Mouse (Mus musculus) brain, embryonic 14.5 days (tissue): ENCODE data around the gene Gzf1. TPM values are rescaled to one million over a fixed set of nuclear protein-coding genes. Genes with fewer than 3 reads are reported as not detected.
A peak's percentile ranks its signal among the peaks of the same experiment; 100 is the strongest.

Experiments
- DNase-seq: peaks from one replicate; pipeline ENCODE4 v3.0.0-alpha.2; 2011; ENCODE audit warnings: low read depth
- CTCF ChIP-seq: fragments of 200-500 bp; IDR thresholded peaks from 2 replicates; pipeline ENCODE4 v1.5.1; 2012; ENCODE audit warnings: inconsistent platforms, mild to moderate bottlenecking, moderate library complexity, borderline replicate concordance; ENCODE audit not compliant: insufficient read depth, insufficient read length; ENCODE audit errors: extremely low read depth
- POLR2A ChIP-seq: fragments of 200-500 bp; IDR thresholded peaks from 2 replicates; pipeline ENCODE4 v1.6.1; 2012; ENCODE audit warnings: mild to moderate bottlenecking, inconsistent platforms, borderline replicate concordance; ENCODE audit not compliant: poor library complexity, insufficient read depth, insufficient read length, severe bottlenecking; ENCODE audit errors: extremely low read depth
- polyA plus RNA-seq: library from polyadenylated mRNA; depleted of rRNA; stranded (reverse); fragments of >200 nt; gene quantifications from 2 replicates; pipeline ENCODE4 v1.2.3, GENCODE M21; 2012

Gzf1 gene
- polyA plus RNA-seq, 1 experiment: 15.0 TPM

DNA sequence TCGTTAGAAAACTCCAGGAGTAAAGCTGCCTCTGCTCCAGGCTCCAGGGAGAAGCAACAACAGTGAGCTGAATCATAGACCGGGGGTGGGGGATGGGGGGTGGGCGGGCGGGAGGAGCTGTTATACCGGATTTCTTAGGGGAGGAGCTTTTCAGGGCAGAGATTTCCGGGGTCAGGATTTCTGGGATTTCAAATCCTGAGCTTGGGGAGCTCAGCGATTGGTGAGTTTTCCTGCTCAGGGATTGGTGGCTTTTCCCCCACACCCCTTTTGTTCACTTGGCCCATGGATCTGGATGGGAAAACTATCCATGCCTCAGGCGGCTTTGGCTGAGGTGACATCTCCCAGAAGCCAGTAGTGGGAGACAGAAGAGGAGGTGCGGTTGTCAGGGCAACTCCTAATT, 1.5 kb upstream of the Gzf1 start:
- peak; percentile 94 for DNase-seq
- TF ChIP-seq POLR2A (no peak), CTCF (no peak)

DNA sequence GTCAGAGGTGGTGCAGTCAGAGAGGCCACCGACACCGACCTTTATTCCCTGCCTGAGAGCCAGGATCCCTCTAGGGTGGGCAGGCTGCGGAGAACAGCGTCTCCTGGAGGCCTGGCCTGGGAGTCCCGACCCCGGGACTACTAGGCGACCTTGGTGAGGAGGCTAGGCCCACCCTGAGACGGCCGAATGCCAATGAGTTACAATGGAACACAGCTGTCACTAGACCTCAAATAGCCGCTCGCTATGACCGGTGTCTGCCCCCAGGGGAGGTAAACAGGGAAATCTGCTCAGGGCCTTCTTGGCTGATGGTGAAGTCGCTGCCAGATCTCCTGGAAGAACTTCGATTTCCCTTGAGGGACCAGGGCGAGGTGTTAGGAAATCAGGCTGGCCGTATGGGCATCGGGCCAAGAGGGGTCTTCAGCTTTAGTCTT, 653 bp downstream of the Gzf1 start:
- peak; percentile 59 for DNase-seq
- peak; percentile 55; the same call in 1 of the 2 replicates for TF ChIP-seq CTCF
- TF ChIP-seq POLR2A: no peak

DNA sequence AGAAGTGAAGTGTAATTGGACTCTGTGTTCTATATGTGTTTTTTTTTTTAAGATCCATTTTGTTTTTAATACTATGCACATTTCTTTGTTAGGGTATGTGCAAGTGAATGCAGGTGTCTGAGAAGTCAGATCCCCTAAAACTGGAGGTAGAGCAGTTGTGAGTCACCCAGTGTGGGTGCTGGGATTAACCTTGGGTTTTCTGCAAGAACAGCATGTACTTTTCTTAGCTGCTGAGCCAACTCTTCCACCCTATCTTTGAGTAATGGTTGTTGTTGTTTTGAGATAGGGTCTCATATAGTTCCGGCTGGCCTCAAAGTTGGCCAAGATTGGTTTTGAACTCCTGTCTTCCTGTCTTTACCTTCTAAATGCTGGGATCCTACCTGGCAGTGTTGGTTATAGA, 2.2 kb downstream of the Gzf1 start:
- TF ChIP-seq CTCF (no peak), POLR2A (no peak)
- DNase-seq: no peak

DNA sequence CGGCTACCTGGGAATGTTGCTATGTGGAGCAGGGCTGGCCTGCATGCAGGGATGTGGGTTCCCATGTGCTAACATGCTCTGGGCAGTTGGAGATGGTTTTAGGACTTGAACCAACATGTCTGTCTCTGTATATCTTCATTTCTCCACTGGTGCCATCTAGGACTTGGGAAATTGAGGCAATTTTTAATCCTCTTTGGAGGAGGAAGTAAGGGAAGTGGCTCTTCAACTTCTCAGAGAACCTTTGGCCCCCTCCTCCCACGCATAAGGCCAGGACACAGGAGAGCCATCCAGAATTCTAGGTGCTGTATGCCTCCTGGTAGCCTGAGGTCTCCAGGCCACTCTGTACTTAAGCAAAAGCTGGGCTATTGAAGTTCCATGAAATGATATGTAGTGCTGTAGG, 4.1 kb downstream of the Gzf1 start:
- no peak for TF ChIP-seq CTCF
- no peak for TF ChIP-seq POLR2A
- DNase-seq: no peak

GRCm38 (mm10) chr2:148685709-148686108, 4.9 kb downstream of the Gzf1 start:
- TF ChIP-seq CTCF (no peak), POLR2A (no peak)
- no peak for DNase-seq

DNA sequence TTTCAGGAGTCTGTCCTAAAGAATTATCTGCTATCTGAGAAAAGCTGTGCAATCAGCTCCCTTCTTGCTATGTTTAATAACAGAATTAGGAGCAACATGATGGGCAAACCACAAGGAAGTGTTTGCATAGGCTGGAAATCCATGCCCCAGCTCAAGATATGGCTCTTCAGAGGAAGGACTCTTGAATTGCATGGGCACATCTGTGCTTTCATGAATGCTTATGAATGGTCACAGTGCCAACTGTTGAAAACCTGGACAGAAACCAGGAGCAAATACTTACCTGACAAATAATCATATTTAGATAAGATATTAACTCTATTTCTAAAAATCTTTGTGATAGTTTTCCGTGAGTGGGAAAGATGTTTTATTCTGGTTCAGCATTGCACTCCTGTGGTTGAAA, 6.0 kb downstream of the Gzf1 start:
- DNase-seq: no peak
- TF ChIP-seq POLR2A: no peak
- no peak for TF ChIP-seq CTCF

GRCm38 (mm10) chr2:148687971-148688370, 7.1 kb downstream of the Gzf1 start:
- TF ChIP-seq POLR2A (no peak), CTCF (no peak)
- no peak for DNase-seq

- TF ChIP-seq CTCF: no peak
- no peak for TF ChIP-seq POLR2A
These were observed 8.8 kb downstream of the Gzf1 start for GRCm38 (mm10) chr2:148689444-148690140.

DNA sequence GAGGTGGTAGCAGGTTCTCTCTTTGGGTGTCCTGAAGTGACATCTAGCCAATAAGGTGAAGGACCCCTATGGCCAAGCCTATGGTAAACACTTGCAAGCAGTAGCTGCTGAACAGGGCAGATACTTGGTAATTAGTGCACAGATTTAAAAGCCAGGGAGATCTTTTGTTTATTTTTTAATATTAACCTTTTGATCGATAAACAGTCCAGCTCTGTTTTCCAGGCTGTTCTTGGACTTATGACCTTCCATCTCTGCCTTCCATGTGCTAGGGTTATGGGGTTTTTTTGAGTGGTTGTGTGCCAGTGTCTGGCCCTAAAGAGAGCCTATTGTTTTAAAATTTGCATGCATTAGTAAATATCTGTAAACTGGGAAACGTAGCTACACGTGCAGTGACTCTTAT, 9.5 kb downstream of the Gzf1 start:
- no peak for TF ChIP-seq CTCF
- TF ChIP-seq POLR2A: no peak
- DNase-seq: no peak

More at GRCm38 (mm10) chr2:148689444-148690140, 8.8 kb downstream of the Gzf1 start:
- no peak for DNase-seq

DNA sequence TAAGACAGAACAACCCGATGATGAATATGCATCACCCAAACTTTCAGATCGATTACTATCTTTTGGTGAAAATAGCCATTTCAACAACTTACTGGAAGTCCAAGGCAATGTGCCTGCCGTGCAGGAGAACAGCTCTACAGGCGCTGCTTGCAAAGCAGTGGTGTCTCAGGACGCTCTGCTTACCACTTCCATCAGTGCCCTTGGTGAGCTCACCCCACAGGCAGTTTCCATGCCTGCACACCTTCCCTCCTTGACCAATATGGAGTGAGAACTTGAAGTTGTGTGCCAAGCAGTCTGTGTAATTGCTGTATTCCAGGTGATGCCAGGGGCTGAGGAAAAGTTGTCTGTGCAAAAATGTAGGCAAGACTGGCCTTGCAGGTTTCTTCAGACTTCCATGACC, 10.0 kb downstream of the Gzf1 start:
- DNase-seq: no peak
- TF ChIP-seq POLR2A: no peak
- TF ChIP-seq CTCF: no peak

DNA sequence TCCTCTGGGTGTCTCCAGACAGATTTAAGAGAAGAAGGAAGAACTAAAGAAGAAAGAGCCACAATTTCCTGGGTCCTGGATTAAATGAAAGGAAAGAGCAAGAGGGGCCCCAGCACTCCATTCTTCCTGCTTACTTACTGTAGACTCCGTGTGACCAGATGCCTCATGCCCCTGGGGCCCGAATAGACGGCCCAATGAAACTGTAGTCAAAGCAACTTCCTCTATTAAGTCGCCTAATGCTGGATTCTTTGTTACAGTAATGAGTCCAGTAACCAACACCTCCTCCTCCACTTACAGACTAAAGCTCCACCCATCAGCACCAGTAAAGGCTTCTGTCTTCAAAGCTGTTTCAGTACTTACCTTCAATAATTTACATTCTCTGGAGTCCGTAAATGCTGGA, 17.7 kb downstream of the Gzf1 start:
- DNase-seq: no peak
- TF ChIP-seq CTCF (no peak), POLR2A (no peak)
